ENCODE assay signal across 10 mouse cellular contexts in genomic region chr16:29943963-29944860, GRCm38 (mm10).
DNase-seq lines count a peak whose midpoint lies in the region; ATAC-seq lines count a peak whose summit lies in the region.
"Had no signal": no experiment of that assay in that cellular context is flagged by ENCODE, and none has a peak within 500 bp of the region (broad histone marks: within the 10 kb centered on the region; RNA-seq: fewer than 3 reads in every experiment).

No protein-coding gene starts in this region.

- no peak overlapping the region for H3K4me3 ChIP-seq in midbrain, embryonic 16.5 days (ENCODE audit: low read depth, low read length)
- H3K4me3 ChIP-seq in midbrain, embryonic 10.5 days: no peak overlapping the region
- H3K4me3 ChIP-seq in lung, embryonic 16.5 days (ENCODE audit: low read length): no peak overlapping the region
- no peak overlapping the region for H3K4me3 ChIP-seq in forebrain, embryonic 10.5 days
- no peak overlapping the region for H3K4me3 ChIP-seq in forebrain, embryonic 15.5 days
- H3K4me3 ChIP-seq: hindbrain, embryonic 15.5 days; neural tube, embryonic 13.5 days had no signal

- WGBS in midbrain, embryonic 16.5 days: 78% methylated on average over 10 of the region's 10 CpGs
- WGBS in midbrain, embryonic 10.5 days: 79% methylated on average over 10 of the region's 10 CpGs
- 59% methylated on average over 10 of the region's 10 CpGs for WGBS in lung, embryonic 16.5 days
- 91% methylated on average over 10 of the region's 10 CpGs for WGBS in forebrain, embryonic 10.5 days
- 89% methylated on average over 10 of the region's 10 CpGs for WGBS in forebrain, embryonic 15.5 days

- intact Hi-C loops in heart, postnatal 36 days (cut with DNase I): loop anchor here (1.0 kb wide), 2 partner anchors 121 to 244 kb away; no protein-coding TSS in a partner anchor

- H3K27ac ChIP-seq in midbrain, embryonic 16.5 days (ENCODE audit: low read length): no peak overlapping the region
- no peak overlapping the region for H3K27ac ChIP-seq in midbrain, embryonic 10.5 days (replicated peaks)
- peak overlapping the region; percentile 56 for H3K27ac ChIP-seq in lung, embryonic 16.5 days (ENCODE audit: low read length)
- no peak overlapping the region for H3K27ac ChIP-seq in forebrain, embryonic 10.5 days
- no peak overlapping the region for H3K27ac ChIP-seq in forebrain, embryonic 15.5 days (replicated peaks)
- H3K27ac ChIP-seq: hindbrain, embryonic 15.5 days; neural tube, embryonic 13.5 days had no signal

- no peak overlapping the region for H3K4me2 ChIP-seq in midbrain, embryonic 16.5 days (ENCODE audit: low read length)
- H3K4me2 ChIP-seq in lung, embryonic 16.5 days (ENCODE audit: low read depth, low read length): no peak overlapping the region
- H3K4me2 ChIP-seq in forebrain, embryonic 15.5 days (replicated peaks): no peak overlapping the region
- H3K4me2 ChIP-seq: hindbrain, embryonic 15.5 days; neural tube, embryonic 13.5 days had no signal

- 0 out of 2 replicates have a peak, but pooled peaks have one; percentile 26 for ATAC-seq in midbrain, embryonic 16.5 days
- ATAC-seq in lung, embryonic 16.5 days (ENCODE audit: low read depth): peak; percentile 71
- ATAC-seq in forebrain, embryonic 15.5 days (replicated peaks): no peak

- no peak for DNase-seq in midbrain, embryonic 10.5 days (ENCODE audit: low spot score)
- DNase-seq in cerebellum, postnatal 10 days: peak; percentile 79 to 85
- peak; percentile 89 to 91 for DNase-seq in heart, postnatal 36 days
- peak; percentile 76 for DNase-seq in urinary bladder, postnatal 25 days (ENCODE audit: low spot score)
- no peak for DNase-seq in forebrain, embryonic 10.5 days (ENCODE audit: extremely low spot score, low spot score)

- no peaks in the 10 kb centered on the region for H3K9me3 ChIP-seq in midbrain, embryonic 16.5 days (replicated peaks; ENCODE audit: control insufficient read depth, low read length, poor library complexity, severe bottlenecking)
- no peaks in the 10 kb centered on the region for H3K9me3 ChIP-seq in midbrain, embryonic 10.5 days (replicated peaks)
- no peaks in the 10 kb centered on the region for H3K9me3 ChIP-seq in lung, embryonic 16.5 days (ENCODE audit: control insufficient read depth, low read length)
- H3K9me3 ChIP-seq in forebrain, embryonic 10.5 days: no peaks in the 10 kb centered on the region
- H3K9me3 ChIP-seq in forebrain, embryonic 15.5 days: no peaks in the 10 kb centered on the region
- H3K9me3 ChIP-seq: hindbrain, embryonic 15.5 days; neural tube, embryonic 13.5 days had no signal

- H3K36me3 ChIP-seq in midbrain, embryonic 16.5 days (ENCODE audit: control insufficient read depth, insufficient read depth, low read length): no peaks in the 10 kb centered on the region
- H3K36me3 ChIP-seq in midbrain, embryonic 10.5 days: no peaks in the 10 kb centered on the region
- no peaks in the 10 kb centered on the region for H3K36me3 ChIP-seq in lung, embryonic 16.5 days (ENCODE audit: control insufficient read depth, insufficient read depth, low read length)
- H3K36me3 ChIP-seq in forebrain, embryonic 10.5 days (replicated peaks): no peaks in the 10 kb centered on the region
- no peaks in the 10 kb centered on the region for H3K36me3 ChIP-seq in forebrain, embryonic 15.5 days
- H3K36me3 ChIP-seq: hindbrain, embryonic 15.5 days; neural tube, embryonic 13.5 days had no signal

- H3K4me1 ChIP-seq in midbrain, embryonic 16.5 days (ENCODE audit: control insufficient read depth, insufficient read depth, low read length): peaks cover 9% of the 10 kb centered on the region
- peaks cover 26% of the 10 kb centered on the region for H3K4me1 ChIP-seq in midbrain, embryonic 10.5 days
- peaks cover 42% of the 10 kb centered on the region for H3K4me1 ChIP-seq in lung, embryonic 16.5 days (replicated peaks; ENCODE audit: control insufficient read depth, insufficient read depth, low read length)
- peaks cover 39% of the 10 kb centered on the region for H3K4me1 ChIP-seq in forebrain, embryonic 10.5 days
- peaks cover 11% of the 10 kb centered on the region for H3K4me1 ChIP-seq in forebrain, embryonic 15.5 days

- H3K9ac ChIP-seq in midbrain, embryonic 16.5 days (ENCODE audit: low read depth, low read length): no peak overlapping the region
- H3K9ac ChIP-seq in lung, embryonic 16.5 days (ENCODE audit: low read length): no peak overlapping the region
- no peak overlapping the region for H3K9ac ChIP-seq in forebrain, embryonic 15.5 days (replicated peaks)
- H3K9ac ChIP-seq: hindbrain, embryonic 15.5 days; neural tube, embryonic 13.5 days had no signal

- H3K27me3 ChIP-seq in midbrain, embryonic 16.5 days (ENCODE audit: control insufficient read depth, insufficient read depth, low read depth, low read length): peaks cover 3% of the 10 kb centered on the region; the same call in 1 of the 2 replicates
- H3K27me3 ChIP-seq in midbrain, embryonic 10.5 days (ENCODE audit: low read depth, poor library complexity, severe bottlenecking): peaks cover 60% of the 10 kb centered on the region
- no peaks in the 10 kb centered on the region for H3K27me3 ChIP-seq in lung, embryonic 16.5 days (ENCODE audit: control insufficient read depth, insufficient read depth, low read depth, low read length)
- H3K27me3 ChIP-seq in forebrain, embryonic 10.5 days (ENCODE audit: poor library complexity, severe bottlenecking): peaks cover 57% of the 10 kb centered on the region
- H3K27me3 ChIP-seq in forebrain, embryonic 15.5 days: no peaks in the 10 kb centered on the region

Comparison
In these comparisons a context has a peak if more than half of its experiments do, and no peak if none do; other contexts are left out.
1. DNase-seq: peak in cerebellum, postnatal 10 days (2 of 2), heart, postnatal 36 days (2 of 2) and urinary bladder, postnatal 25 days (single experiment); none in midbrain, embryonic 10.5 days (single experiment) and forebrain, embryonic 10.5 days (single experiment).